Mouse (Mus musculus): ENCODE measurements around the gene Vps8. TPM values are rescaled to one million over a fixed set of nuclear protein-coding genes. Genes with fewer than 3 reads are reported as not detected.

Vps8 gene
- polyA plus RNA-seq, 1 experiment: 15.3 TPM

GRCm38 (mm10) chr16:21569952-21570351 lies 147.0 kb downstream of the Vps8 start:
- Histone ChIP-seq H3K36me3 (ENCODE audit: control insufficient read depth, insufficient read depth, low read length) (no peaks in the 10 kb centered on the region), H3K27me3 (ENCODE audit: control insufficient read depth, insufficient read depth, low read length) (no peaks in the 10 kb centered on the region), H3K4me1 (replicated peaks; ENCODE audit: control insufficient read depth, insufficient read depth, low read length) (no peaks in the 10 kb centered on the region), H3K27ac (ENCODE audit: control insufficient read depth, insufficient read depth, low read length) (no peak overlapping the region), H3K4me3 (ENCODE audit: control insufficient read depth, insufficient read depth, low read length) (no peak overlapping the region)
- 96% methylated on average over 7 of the region's 7 CpGs for WGBS
- DNase-seq: no peak
- no peak for TF ChIP-seq CTCF (IDR thresholded peaks at IDR 0.05; ENCODE audit: borderline replicate concordance, control insufficient read depth, extremely low read depth, insufficient read depth, low read length, poor library complexity)
- no peak for TF ChIP-seq POLR2A (IDR thresholded peaks at IDR 0.05; ENCODE audit: control insufficient read depth, extremely low read depth, insufficient read depth, low read length, poor library complexity)

- Histone ChIP-seq H3K27ac (ENCODE audit: control insufficient read depth, insufficient read depth, low read length) (no peak overlapping the region), H3K27me3 (ENCODE audit: control insufficient read depth, insufficient read depth, low read length) (no peaks in the 10 kb centered on the region), H3K4me1 (replicated peaks; ENCODE audit: control insufficient read depth, insufficient read depth, low read length) (no peaks in the 10 kb centered on the region), H3K36me3 (ENCODE audit: control insufficient read depth, insufficient read depth, low read length) (no peaks in the 10 kb centered on the region), H3K4me3 (ENCODE audit: control insufficient read depth, insufficient read depth, low read length) (no peak overlapping the region)
- no peak for DNase-seq
- no peak for TF ChIP-seq POLR2A (IDR thresholded peaks at IDR 0.05; ENCODE audit: control insufficient read depth, extremely low read depth, insufficient read depth, low read length, poor library complexity)
- no peak for TF ChIP-seq CTCF (IDR thresholded peaks at IDR 0.05; ENCODE audit: borderline replicate concordance, control insufficient read depth, extremely low read depth, insufficient read depth, low read length, poor library complexity)
- 96% methylated on average over 5 of the region's 5 CpGs for WGBS
Observed at GRCm38 (mm10) chr16:21570786-21571185, 147.9 kb downstream of the Vps8 start.

GRCm38 (mm10) chr16:21576000-21576420 lies 153.1 kb downstream of the Vps8 start:
- Histone ChIP-seq H3K4me1 (replicated peaks; ENCODE audit: control insufficient read depth, insufficient read depth, low read length) (no peaks in the 10 kb centered on the region), H3K4me3 (ENCODE audit: control insufficient read depth, insufficient read depth, low read length) (no peak overlapping the region), H3K36me3 (ENCODE audit: control insufficient read depth, insufficient read depth, low read length) (no peaks in the 10 kb centered on the region), H3K27me3 (ENCODE audit: control insufficient read depth, insufficient read depth, low read length) (no peaks in the 10 kb centered on the region), H3K27ac (ENCODE audit: control insufficient read depth, insufficient read depth, low read length) (no peak overlapping the region)
- no peak for DNase-seq
- TF ChIP-seq POLR2A (IDR thresholded peaks at IDR 0.05; ENCODE audit: control insufficient read depth, extremely low read depth, insufficient read depth, low read length, poor library complexity) (no peak), CTCF (IDR thresholded peaks at IDR 0.05; ENCODE audit: borderline replicate concordance, control insufficient read depth, extremely low read depth, insufficient read depth, low read length, poor library complexity) (no peak)
- WGBS: 95% methylated on average over 10 of the region's 10 CpGs

- Histone ChIP-seq H3K27me3 (ENCODE audit: control insufficient read depth, insufficient read depth, low read length) (no peaks in the 10 kb centered on the region), H3K4me3 (ENCODE audit: control insufficient read depth, insufficient read depth, low read length) (no peak overlapping the region), H3K27ac (ENCODE audit: control insufficient read depth, insufficient read depth, low read length) (no peak overlapping the region), H3K36me3 (ENCODE audit: control insufficient read depth, insufficient read depth, low read length) (no peaks in the 10 kb centered on the region), H3K4me1 (replicated peaks; ENCODE audit: control insufficient read depth, insufficient read depth, low read length) (no peaks in the 10 kb centered on the region)
- WGBS: 98% methylated on average over 6 of the region's 6 CpGs
- no peak for DNase-seq
- no peak for TF ChIP-seq CTCF (IDR thresholded peaks at IDR 0.05; ENCODE audit: borderline replicate concordance, control insufficient read depth, extremely low read depth, insufficient read depth, low read length, poor library complexity)
- TF ChIP-seq POLR2A (IDR thresholded peaks at IDR 0.05; ENCODE audit: control insufficient read depth, extremely low read depth, insufficient read depth, low read length, poor library complexity): no peak
Observed at GRCm38 (mm10) chr16:21589110-21589509, 166.2 kb downstream of the Vps8 start.

GRCm38 (mm10) chr16:21590806-21591205 lies 167.9 kb downstream of the Vps8 start:
- Histone ChIP-seq H3K4me3 (ENCODE audit: control insufficient read depth, insufficient read depth, low read length) (no peak overlapping the region), H3K27me3 (ENCODE audit: control insufficient read depth, insufficient read depth, low read length) (no peaks in the 10 kb centered on the region), H3K36me3 (ENCODE audit: control insufficient read depth, insufficient read depth, low read length) (no peaks in the 10 kb centered on the region), H3K4me1 (replicated peaks; ENCODE audit: control insufficient read depth, insufficient read depth, low read length) (no peaks in the 10 kb centered on the region), H3K27ac (ENCODE audit: control insufficient read depth, insufficient read depth, low read length) (no peak overlapping the region)
- DNase-seq: no peak
- WGBS: 74% methylated on average over 5 of the region's 5 CpGs
- TF ChIP-seq CTCF (IDR thresholded peaks at IDR 0.05; ENCODE audit: borderline replicate concordance, control insufficient read depth, extremely low read depth, insufficient read depth, low read length, poor library complexity) (no peak), POLR2A (IDR thresholded peaks at IDR 0.05; ENCODE audit: control insufficient read depth, extremely low read depth, insufficient read depth, low read length, poor library complexity) (no peak)

GRCm38 (mm10) chr16:21591511-21591910 lies 168.6 kb downstream of the Vps8 start:
- TF ChIP-seq CTCF (IDR thresholded peaks at IDR 0.05; ENCODE audit: borderline replicate concordance, control insufficient read depth, extremely low read depth, insufficient read depth, low read length, poor library complexity) (no peak), POLR2A (IDR thresholded peaks at IDR 0.05; ENCODE audit: control insufficient read depth, extremely low read depth, insufficient read depth, low read length, poor library complexity) (no peak)
- H3K36me3 ChIP-seq (ENCODE audit: control insufficient read depth, insufficient read depth, low read length): no peaks in the 10 kb centered on the region
- DNase-seq: no peak

GRCm38 (mm10) chr16:21595539-21595938 lies 172.6 kb downstream of the Vps8 start:
- TF ChIP-seq CTCF (IDR thresholded peaks at IDR 0.05; ENCODE audit: borderline replicate concordance, control insufficient read depth, extremely low read depth, insufficient read depth, low read length, poor library complexity) (no peak), POLR2A (IDR thresholded peaks at IDR 0.05; ENCODE audit: control insufficient read depth, extremely low read depth, insufficient read depth, low read length, poor library complexity) (no peak)
- Histone ChIP-seq H3K4me3 (ENCODE audit: control insufficient read depth, insufficient read depth, low read length) (no peak overlapping the region), H3K4me1 (replicated peaks; ENCODE audit: control insufficient read depth, insufficient read depth, low read length) (no peaks in the 10 kb centered on the region), H3K27ac (ENCODE audit: control insufficient read depth, insufficient read depth, low read length) (no peak overlapping the region), H3K27me3 (ENCODE audit: control insufficient read depth, insufficient read depth, low read length) (no peaks in the 10 kb centered on the region), H3K36me3 (ENCODE audit: control insufficient read depth, insufficient read depth, low read length) (no peaks in the 10 kb centered on the region)
- no peak for DNase-seq
- WGBS: 74% methylated on average over 6 of the region's 6 CpGs

More at GRCm38 (mm10) chr16:21591511-21591910, 168.6 kb downstream of the Vps8 start:
- H3K27me3 ChIP-seq (ENCODE audit: control insufficient read depth, insufficient read depth, low read length): no peaks in the 10 kb centered on the region
- H3K4me1 ChIP-seq (replicated peaks; ENCODE audit: control insufficient read depth, insufficient read depth, low read length): no peaks in the 10 kb centered on the region
- 93% methylated on average over 2 of the region's 2 CpGs for WGBS
- no peak overlapping the region for H3K27ac ChIP-seq (ENCODE audit: control insufficient read depth, insufficient read depth, low read length)
- no peak overlapping the region for H3K4me3 ChIP-seq (ENCODE audit: control insufficient read depth, insufficient read depth, low read length)
